Mouse (Mus musculus): ENCODE results near the gene Tatdn2.

DNA sequence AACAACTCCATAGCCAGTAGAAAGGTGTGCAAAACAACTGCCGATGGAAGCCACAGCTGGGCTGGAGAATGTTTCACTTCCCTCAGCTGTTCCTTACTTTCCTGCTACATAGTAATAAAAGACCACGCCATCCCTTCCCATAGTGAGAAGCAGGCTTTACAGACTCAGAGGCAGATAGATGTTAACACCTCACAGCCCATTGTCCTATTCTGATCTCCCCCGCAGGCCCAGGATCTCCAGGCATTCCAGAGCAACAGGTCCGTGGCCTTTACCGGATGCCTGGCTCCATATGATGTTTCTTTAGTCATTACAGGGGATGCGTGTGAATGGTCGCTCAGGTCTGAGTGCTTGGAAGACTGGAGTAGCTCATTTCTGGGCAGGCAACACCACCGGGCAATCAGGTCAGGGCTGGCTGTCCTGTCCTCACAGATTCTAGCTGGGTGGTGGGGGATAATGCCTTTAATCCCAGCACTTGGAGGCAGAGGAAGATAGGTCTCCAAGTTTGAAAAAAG lies 29.2 kb upstream of the Tatdn2 start:
- TF ChIP-seq CTCF (IDR thresholded peaks at IDR 0.05; ENCODE audit: control insufficient read depth, insufficient read depth, low read length) (no peak), POLR2A (IDR thresholded peaks at IDR 0.05; ENCODE audit: borderline replicate concordance, control insufficient read depth, low read depth, low read length) (no peak)
